Mouse (Mus musculus) erythroid progenitor cell, adult 5-6 weeks (primary cell): ENCODE measurements at regions not wholly inside any gene's neighbourhood (a gene's known extent, or its start where the extent isn't known, plus 50 kb on each side); places are given as distances from the start of the nearest gene placed in this dataset.
"Not testable (repeated sequence)": the region's sequence is repeated elsewhere in the genome, so short reads cannot be mapped to it uniquely, and the experiment has no call there.

Experiments used
- ATAC-seq: replicated peaks from 2 replicates; pipeline ENCODE4 v1.8.0; 2016; ENCODE audit warnings: moderate number of reproducible peaks, mild to moderate bottlenecking, moderate TSS enrichment, inconsistent platforms; ENCODE audit not compliant: poor library complexity, low FRiP score, severe bottlenecking

DNA sequence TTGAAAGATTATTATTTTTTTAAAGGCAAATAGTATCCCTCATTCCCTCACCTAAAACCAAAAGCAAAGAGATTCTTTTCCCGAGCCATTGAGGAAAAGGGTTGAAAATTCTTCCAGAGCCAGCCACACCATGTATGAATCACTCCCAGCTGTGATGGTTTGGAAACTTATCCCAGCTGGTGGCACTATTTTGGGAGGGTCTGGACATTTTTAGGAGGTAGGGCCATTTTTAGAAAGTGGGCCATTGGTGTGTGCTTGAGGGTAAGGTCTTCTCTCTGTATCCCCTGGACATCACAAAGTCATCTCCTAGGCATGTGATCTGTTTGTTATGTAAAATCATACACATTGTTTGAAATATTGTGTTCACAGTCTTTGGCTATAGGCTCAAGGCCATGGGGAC lies 252.2 kb downstream of the Diras2 start:
- ATAC-seq, result no peak

- ATAC-seq, result no peak
Measured at GRCm38 (mm10) chr13:52279281-52279969, 251.7 kb downstream of the Diras2 start.

- ATAC-seq, result no peak
Measured at GRCm38 (mm10) chr13:52279970-52280348, 251.1 kb downstream of the Diras2 start.

DNA sequence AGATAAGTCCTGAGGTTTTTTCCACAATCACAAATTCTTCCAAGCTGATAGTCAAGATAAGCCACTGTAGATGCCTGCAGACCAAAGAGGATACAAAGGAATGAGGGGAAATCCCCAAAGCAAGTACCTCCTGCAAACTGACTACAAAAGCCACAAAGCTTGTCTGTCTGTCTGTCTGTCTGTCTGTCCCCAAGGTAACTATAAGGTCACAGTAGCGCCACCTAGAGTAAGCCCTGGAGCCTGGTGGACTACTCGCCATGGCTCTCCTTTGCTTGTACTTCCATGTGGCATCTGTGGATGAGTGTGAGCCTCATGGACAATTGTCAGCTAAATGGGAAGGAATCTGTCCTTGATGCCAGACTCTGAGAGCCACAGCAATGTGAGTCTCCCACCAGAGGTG lies 249.8 kb downstream of the Diras2 start:
- no peak for ATAC-seq

- ATAC-seq, result no peak
Measured at GRCm38 (mm10) chr13:52282500-52282899, 248.6 kb downstream of the Diras2 start.

DNA sequence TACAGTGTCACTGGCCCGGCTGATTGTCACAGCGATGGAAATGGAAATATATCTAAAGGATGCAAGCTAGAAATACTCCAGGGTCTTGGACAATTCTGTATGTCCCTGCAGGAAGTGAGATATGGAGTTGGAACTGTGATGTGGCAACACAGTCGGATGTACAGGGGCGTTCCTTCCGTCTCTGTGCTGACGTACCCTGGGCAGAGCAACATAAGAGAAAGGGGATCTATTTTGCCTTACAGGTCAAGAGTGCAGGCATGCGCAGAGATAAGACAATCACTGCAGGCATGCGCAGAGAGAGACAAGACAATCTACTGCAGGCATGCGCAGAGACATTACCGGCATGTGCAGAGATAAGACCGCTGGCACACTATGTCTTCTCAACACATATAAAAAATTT lies 247.6 kb downstream of the Diras2 start:
- no peak for ATAC-seq

DNA sequence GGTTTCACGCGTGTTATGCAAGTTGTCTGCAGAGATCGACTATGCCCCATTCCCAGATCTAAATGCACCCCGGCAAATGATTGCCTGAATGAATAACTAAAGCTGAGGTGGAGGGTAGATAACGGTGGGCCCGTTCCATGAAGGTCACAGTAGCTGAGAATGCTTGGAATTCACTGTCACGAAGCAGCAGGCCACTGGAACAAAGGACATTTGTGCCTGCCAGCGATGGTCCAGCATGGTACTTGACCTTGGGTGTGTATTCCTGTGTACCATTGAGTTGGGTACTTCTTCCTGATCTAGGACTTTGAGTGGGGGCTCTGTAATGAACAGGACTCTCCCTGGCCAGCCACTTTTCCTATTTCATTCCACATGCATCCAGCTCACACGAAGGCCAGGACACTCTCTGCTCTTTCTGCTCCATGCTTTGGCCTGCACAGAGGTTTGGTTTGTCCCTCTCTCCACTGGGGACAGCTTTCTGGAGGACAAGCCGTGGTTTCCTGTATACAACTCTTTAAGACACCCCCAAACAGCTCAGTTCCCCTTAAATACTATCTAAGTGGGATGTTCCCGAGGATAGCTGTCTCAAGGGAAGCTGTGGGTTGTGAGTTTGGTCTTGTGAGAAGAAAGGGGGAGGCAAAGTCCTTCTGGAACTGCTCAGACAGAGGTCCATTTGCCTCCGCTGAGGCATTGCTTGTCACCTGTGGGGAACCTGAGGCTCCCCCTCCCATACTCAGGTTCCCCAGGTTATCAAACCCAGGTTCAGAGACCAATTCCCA lies 246.9 kb downstream of the Diras2 start:
- ATAC-seq, result no peak

GRCm38 (mm10) chr13:52288400-52288799 lies 242.7 kb downstream of the Diras2 start:
- ATAC-seq, result no peak

- no peak for ATAC-seq
Measured at GRCm38 (mm10) chr13:52295847-52296246, 235.2 kb downstream of the Diras2 start.

GRCm38 (mm10) chr13:52296541-52297276 lies 234.4 kb downstream of the Diras2 start:
- no peak for ATAC-seq

GRCm38 (mm10) chr13:52297277-52297623 lies 233.8 kb downstream of the Diras2 start:
- ATAC-seq, result no peak

DNA sequence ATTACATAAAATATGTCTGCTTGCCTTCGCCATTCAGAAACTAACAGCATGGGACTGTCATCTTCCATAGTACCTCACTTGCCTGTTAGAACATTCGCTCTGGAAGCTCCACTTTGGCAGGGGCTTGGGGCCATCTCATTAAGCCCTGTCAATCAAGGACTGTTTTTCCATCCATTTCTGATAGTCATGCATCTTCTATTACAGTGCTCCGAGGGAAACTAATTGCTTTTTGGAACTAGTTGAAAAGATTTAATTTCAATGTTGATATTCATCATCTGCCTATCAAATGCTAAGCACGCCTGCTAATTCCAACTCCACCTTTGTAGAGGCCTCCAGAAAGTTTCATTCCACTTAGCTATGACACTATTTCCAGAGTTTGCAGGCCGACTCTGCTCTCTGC lies 232.7 kb downstream of the Diras2 start:
- ATAC-seq, result no peak

GRCm38 (mm10) chr13:52305328-52305727 lies 225.8 kb downstream of the Diras2 start:
- ATAC-seq, result not testable (repeated sequence)

GRCm38 (mm10) chr13:52306783-52307440 lies 224.2 kb downstream of the Diras2 start:
- ATAC-seq, result no peak

GRCm38 (mm10) chr13:52310954-52311353 lies 220.1 kb downstream of the Diras2 start:
- ATAC-seq, result no peak

GRCm38 (mm10) chr13:52318276-52318675 lies 212.8 kb downstream of the Diras2 start:
- ATAC-seq, result no peak

- no peak for ATAC-seq
Measured at GRCm38 (mm10) chr13:52323691-52324090, 207.4 kb downstream of the Diras2 start.

DNA sequence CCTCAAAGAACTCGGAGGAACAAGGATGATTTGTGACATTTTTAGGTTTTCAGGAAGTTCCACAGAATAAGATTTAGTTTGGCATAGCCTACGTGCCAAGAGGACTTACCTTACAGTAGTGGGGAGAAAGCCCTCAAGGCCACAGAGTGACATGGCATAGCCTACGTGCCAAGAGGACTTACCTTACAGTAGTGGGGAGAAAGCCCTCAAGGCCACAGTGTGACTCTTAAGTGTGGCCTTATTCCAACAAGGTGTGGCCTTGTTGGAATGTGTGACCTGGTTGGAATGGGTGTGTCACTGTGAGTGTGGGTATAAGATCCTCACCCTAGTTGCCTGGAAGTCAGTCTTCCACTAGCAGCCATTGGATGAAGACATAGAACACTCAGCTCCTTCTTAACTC lies 206.7 kb downstream of the Diras2 start:
- not testable (repeated sequence) for ATAC-seq

DNA sequence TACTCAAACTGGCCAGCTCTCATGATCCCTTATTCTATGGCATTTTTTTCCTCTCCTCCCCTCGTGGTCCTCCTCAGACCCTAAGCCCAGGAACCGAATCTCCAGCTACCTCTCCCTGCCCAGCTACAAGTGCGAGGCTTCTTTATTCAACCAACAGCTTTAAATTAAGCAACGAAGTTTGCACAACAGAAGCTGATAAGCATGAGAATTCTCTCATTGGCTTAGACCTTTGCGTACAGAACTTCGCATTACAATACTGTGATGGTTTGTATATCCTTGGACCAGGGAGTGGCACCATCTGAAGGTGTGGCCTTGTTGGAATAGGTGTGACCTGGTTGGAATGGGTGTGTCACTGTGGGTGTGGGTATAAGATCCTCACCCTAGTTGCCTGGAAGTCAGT lies 205.4 kb downstream of the Diras2 start:
- ATAC-seq, result not testable (repeated sequence)

- ATAC-seq, result no peak
Measured at GRCm38 (mm10) chr13:52327734-52328133, 203.3 kb downstream of the Diras2 start.
